24 mouse cellular contexts compared by ENCODE assay signal in genomic region chr8:46882743-46883142, GRCm38 (mm10).
A peak's percentile ranks its signal among the peaks of the same experiment; 100 is the strongest.
DNase-seq lines count a peak whose midpoint lies in the region; ATAC-seq lines count a peak whose summit lies in the region.
"Had no signal": no experiment of that assay in that cellular context is flagged by ENCODE, and none has a peak within 500 bp of the region (broad histone marks: within the 10 kb centered on the region; RNA-seq: fewer than 3 reads in every experiment).

No protein-coding gene starts in this region.

- no peak overlapping the region for H3K4me3 ChIP-seq in intestine, embryonic 16.5 days (ENCODE audit: low read length)
- no peak overlapping the region for H3K4me3 ChIP-seq in intestine, embryonic 15.5 days (replicated peaks)
- no peak overlapping the region for H3K4me3 ChIP-seq in hindbrain, embryonic 10.5 days
- H3K4me3 ChIP-seq: embryonic facial prominence, embryonic 10.5 days; liver, embryonic 12.5 days; megakaryocyte, embryonic 14.5 days; midbrain, embryonic 15.5 days; neural tube, embryonic 12.5 days had no signal

- peaks cover 10% of the 10 kb centered on the region; the same call in 1 of the 2 replicates for H3K4me1 ChIP-seq in intestine, embryonic 16.5 days (ENCODE audit: control insufficient read depth, insufficient read depth, low read length)
- H3K4me1 ChIP-seq in intestine, embryonic 15.5 days (replicated peaks): no peaks in the 10 kb centered on the region; the same call in 1 of the 2 replicates
- H3K4me1 ChIP-seq in hindbrain, embryonic 10.5 days (replicated peaks): peaks cover 14% of the 10 kb centered on the region
- H3K4me1 ChIP-seq: midbrain, embryonic 15.5 days; neural tube, embryonic 12.5 days had no signal

- DNase-seq in embryo, embryonic 11 days: peak; percentile 28
- peak; percentile 38 for DNase-seq in mesoderm, embryonic 11.5 days (ENCODE audit: low read depth, low spot score)
- peak; percentile 36 for DNase-seq in yolk sac, embryonic 10.5 days (ENCODE audit: low spot score)
- no peak for DNase-seq in hindbrain, embryonic 10.5 days (ENCODE audit: low spot score)
- no peak for DNase-seq in thymus, postnatal 25 days
- DNase-seq: cerebellum, adult 11 months; cerebellum, postnatal 14 days; forebrain, postnatal 0 days; gastrocnemius, postnatal 25 days; kidney, adult 8-10 months; kidney, postnatal 10 days; lung, adult 18-20 months; retina, postnatal 1 day; right cerebral cortex, postnatal 25 days had no signal

- no peak overlapping the region for H3K9ac ChIP-seq in intestine, embryonic 16.5 days (ENCODE audit: low read depth, low read length)
- no peak overlapping the region for H3K9ac ChIP-seq in intestine, embryonic 15.5 days
- H3K9ac ChIP-seq: forebrain, postnatal 0 days; liver, embryonic 12.5 days; midbrain, embryonic 15.5 days; neural tube, embryonic 12.5 days had no signal

- H3K4me2 ChIP-seq in intestine, embryonic 16.5 days (ENCODE audit: low read depth, low read length): no peak overlapping the region
- no peak overlapping the region for H3K4me2 ChIP-seq in intestine, embryonic 15.5 days (replicated peaks)
- H3K4me2 ChIP-seq: liver, embryonic 12.5 days; midbrain, embryonic 15.5 days; neural tube, embryonic 12.5 days had no signal

- ATAC-seq in intestine, embryonic 16.5 days: no peak
- no peak for ATAC-seq in intestine, embryonic 15.5 days
- ATAC-seq: forebrain, postnatal 0 days; liver, embryonic 12.5 days; midbrain, embryonic 15.5 days; Patski had no signal

- WGBS in intestine, embryonic 16.5 days: 32% methylated on average over 5 of the region's 5 CpGs
- WGBS in intestine, embryonic 15.5 days: 28% methylated on average over 5 of the region's 5 CpGs
- 65% methylated on average over 5 of the region's 5 CpGs for WGBS in hindbrain, embryonic 10.5 days

- H3K36me3 ChIP-seq in intestine, embryonic 16.5 days (ENCODE audit: control insufficient read depth, insufficient read depth, low read length): no peaks in the 10 kb centered on the region
- H3K36me3 ChIP-seq in intestine, embryonic 15.5 days: no peaks in the 10 kb centered on the region
- H3K36me3 ChIP-seq in hindbrain, embryonic 10.5 days: no peaks in the 10 kb centered on the region
- H3K36me3 ChIP-seq: embryonic facial prominence, embryonic 10.5 days; G1E; liver, embryonic 12.5 days; midbrain, embryonic 15.5 days; neural tube, embryonic 12.5 days had no signal

- no peaks in the 10 kb centered on the region for H3K27me3 ChIP-seq in intestine, embryonic 16.5 days (replicated peaks; ENCODE audit: control insufficient read depth, insufficient read depth, low read length)
- no peaks in the 10 kb centered on the region for H3K27me3 ChIP-seq in intestine, embryonic 15.5 days (replicated peaks)
- H3K27me3 ChIP-seq in hindbrain, embryonic 10.5 days (ENCODE audit: insufficient read depth, poor library complexity, severe bottlenecking): no peaks in the 10 kb centered on the region
- H3K27me3 ChIP-seq: CH12.LX; liver, embryonic 12.5 days; megakaryocyte, embryonic 14.5 days; midbrain, embryonic 15.5 days; neural tube, embryonic 12.5 days; Patski had no signal

- H3K27ac ChIP-seq in intestine, embryonic 16.5 days (ENCODE audit: low read length): peak overlapping the region; percentile 40; the same call in 1 of the 2 replicates
- no peak overlapping the region for H3K27ac ChIP-seq in intestine, embryonic 15.5 days
- H3K27ac ChIP-seq in hindbrain, embryonic 10.5 days: no peak overlapping the region
- H3K27ac ChIP-seq: embryonic facial prominence, embryonic 10.5 days; liver, embryonic 12.5 days; midbrain, embryonic 15.5 days; neural tube, embryonic 12.5 days had no signal

- no peaks in the 10 kb centered on the region for H3K9me3 ChIP-seq in intestine, embryonic 16.5 days (ENCODE audit: control insufficient read depth, low read length)
- no peaks in the 10 kb centered on the region for H3K9me3 ChIP-seq in intestine, embryonic 15.5 days
- no peaks in the 10 kb centered on the region for H3K9me3 ChIP-seq in hindbrain, embryonic 10.5 days
- H3K9me3 ChIP-seq: embryonic facial prominence, embryonic 10.5 days; G1E; liver, embryonic 12.5 days; midbrain, embryonic 15.5 days; neural tube, embryonic 12.5 days had no signal

Comparison
In these comparisons a context has a peak if more than half of its experiments do, and no peak if none do; other contexts are left out.
1. DNase-seq: peak in embryo, embryonic 11 days (single experiment), mesoderm, embryonic 11.5 days (single experiment) and yolk sac, embryonic 10.5 days (single experiment); none in hindbrain, embryonic 10.5 days (single experiment) and thymus, postnatal 25 days (single experiment).